Mouse (Mus musculus) hindbrain, embryonic 12.5 days (tissue): Measurements from ENCODE around the gene Vpreb2. TPM values are rescaled to one million over a fixed set of nuclear protein-coding genes. Genes with fewer than 3 reads are reported as not detected.

Source experiments
- ATAC-seq: fragments of 200-750 bp; cut with Nextera tagmentation; 2 replicates; pipeline ENCODE4 v1.8.0; 2017; ENCODE audit warnings: moderate TSS enrichment; ENCODE audit not compliant: low FRiP score
- H3K27ac ChIP-seq: fragments of 300-500 bp; sonication (generic); 2 replicates; pipeline ENCODE4 v1.5.1; 2016; ENCODE audit warnings: mild to moderate bottlenecking
- H3K27me3 ChIP-seq: fragments of 300-500 bp; sonication (generic); 2 replicates; pipeline ENCODE4 v1.6.1; 2016; ENCODE audit warnings: mild to moderate bottlenecking
- H3K36me3 ChIP-seq: fragments of 300-500 bp; sonication (generic); 2 replicates; pipeline ENCODE4 v1.6.1; 2016; ENCODE audit warnings: mild to moderate bottlenecking
- H3K4me1 ChIP-seq: fragments of 300-500 bp; sonication (generic); 2 replicates; pipeline ENCODE4 v1.6.1; 2016
- H3K4me2 ChIP-seq: fragments of 300-500 bp; sonication (generic); replicated peaks from 2 replicates; pipeline ENCODE4 v1.6.1; 2016; ENCODE audit warnings: mild to moderate bottlenecking
- H3K4me3 ChIP-seq: fragments of 300-500 bp; sonication (generic); 2 replicates; pipeline ENCODE4 v1.5.1; 2016; ENCODE audit warnings: mild to moderate bottlenecking
- H3K9ac ChIP-seq: fragments of 300-500 bp; sonication (generic); 2 replicates; pipeline ENCODE4 v1.6.1; 2016; ENCODE audit warnings: mild to moderate bottlenecking, moderate library complexity
- H3K9me3 ChIP-seq: fragments of 300-500 bp; sonication (generic); replicated peaks from 2 replicates; pipeline ENCODE4 v1.6.1; 2016; ENCODE audit warnings: mild to moderate bottlenecking
- WGBS: fragments of 180-500 bp; shearing (Covaris S2); methylation state at CpG from one replicate; pipeline ENCODE4 v1.1.7; 2016; 5-methylcytosine and 5-hydroxymethylcytosine counted together
- polyA plus RNA-seq: library from polyadenylated mRNA; unstranded; fragments of >200 nt; fragmentation: Nextera tagmentation; extraction: Ambion mirVana; gene quantifications from 2 replicates; pipeline ENCODE4 v1.2.1, GENCODE M21; 2016

The Vpreb2 gene
- polyA plus RNA-seq, result not detected in 2 replicates

- no peaks in the 10 kb centered on the region for H3K9me3 ChIP-seq
- H3K27me3 ChIP-seq, result peaks cover 2% of the 10 kb centered on the region; the same call in 1 of the 2 replicates
- H3K9ac ChIP-seq, result no peak within 1 kb of the TSS
- WGBS, result 38% methylated on average over 1 of the region's 1 CpGs
- ATAC-seq, result no peak
- H3K4me3 ChIP-seq, result no peak within 1 kb of the TSS
- H3K36me3 ChIP-seq, result no peaks in the 10 kb centered on the region
- H3K4me1 ChIP-seq, result no peaks in the 10 kb centered on the region
- no peak within 1 kb of the TSS for H3K27ac ChIP-seq
- H3K4me2 ChIP-seq, result no peak within 1 kb of the TSS
These were observed at the start of gene Vpreb2 for GRCm38 (mm10) chr16:17980128-17980527. Gene Vpreb2, plus strand, starts transcription at chr16:17980428.

GRCm38 (mm10) chr16:17931906-17932460 lies 48.2 kb upstream of the Vpreb2 start:
- peaks cover 8% of the 10 kb centered on the region for H3K4me1 ChIP-seq
- no peaks in the 10 kb centered on the region for H3K36me3 ChIP-seq
- no peaks in the 10 kb centered on the region for H3K9me3 ChIP-seq
- ATAC-seq, result no peak
- no peak overlapping the region for H3K4me2 ChIP-seq
- no peak overlapping the region for H3K4me3 ChIP-seq
- no peak overlapping the region for H3K9ac ChIP-seq
- WGBS, result 71% methylated on average over 5 of the region's 5 CpGs
- H3K27ac ChIP-seq, result no peak overlapping the region
- peaks cover 16% of the 10 kb centered on the region for H3K27me3 ChIP-seq

DNA sequence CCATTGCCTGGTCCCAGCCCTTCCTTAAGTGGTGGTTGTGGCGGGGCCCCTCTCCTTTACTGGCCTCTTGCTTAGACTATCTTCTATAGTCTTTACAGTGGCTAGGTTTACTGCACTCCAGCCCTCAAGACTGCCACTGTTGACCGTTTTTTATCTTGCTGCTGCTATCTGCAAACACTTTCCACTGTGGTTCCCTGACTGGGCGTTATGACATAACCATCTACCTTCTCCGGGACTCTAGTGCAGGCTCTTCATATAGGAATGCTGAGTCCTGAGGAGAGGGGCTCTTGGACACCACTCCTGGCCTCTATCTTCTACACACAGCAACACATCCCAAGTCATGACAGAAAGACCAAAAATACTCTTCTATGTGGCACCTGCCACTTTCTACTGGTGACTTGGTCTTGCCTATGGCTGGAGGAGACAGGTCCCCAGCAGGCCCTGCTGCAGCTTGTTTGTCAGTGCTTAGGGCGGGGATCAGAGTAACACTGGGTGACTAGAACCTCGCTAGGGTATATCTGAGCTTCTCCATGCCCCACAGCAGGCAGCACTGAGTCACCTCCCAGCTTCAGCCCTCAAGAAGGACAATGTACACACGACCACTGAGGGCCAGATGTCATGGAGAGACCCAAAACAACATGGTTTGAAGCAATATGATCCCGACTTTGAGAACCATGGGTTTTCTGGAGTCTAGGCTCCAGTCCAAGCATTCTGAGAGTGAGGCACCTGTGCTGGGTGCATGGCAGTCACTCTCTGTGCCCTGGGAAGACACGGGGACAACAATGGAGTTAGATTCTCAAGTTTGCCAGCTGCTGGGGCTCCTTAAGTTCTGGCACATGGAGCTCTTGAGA lies 46.4 kb upstream of the Vpreb2 start:
- no peaks in the 10 kb centered on the region for H3K36me3 ChIP-seq
- H3K27me3 ChIP-seq, result peaks cover 17% of the 10 kb centered on the region
- H3K27ac ChIP-seq, result no peak overlapping the region
- no peak overlapping the region for H3K9ac ChIP-seq
- WGBS, result 73% methylated on average over 9 of the region's 9 CpGs
- peaks cover 2% of the 10 kb centered on the region for H3K4me1 ChIP-seq
- no peak overlapping the region for H3K4me2 ChIP-seq
- H3K4me3 ChIP-seq, result no peak overlapping the region
- H3K9me3 ChIP-seq, result no peaks in the 10 kb centered on the region
- no peak for ATAC-seq

DNA sequence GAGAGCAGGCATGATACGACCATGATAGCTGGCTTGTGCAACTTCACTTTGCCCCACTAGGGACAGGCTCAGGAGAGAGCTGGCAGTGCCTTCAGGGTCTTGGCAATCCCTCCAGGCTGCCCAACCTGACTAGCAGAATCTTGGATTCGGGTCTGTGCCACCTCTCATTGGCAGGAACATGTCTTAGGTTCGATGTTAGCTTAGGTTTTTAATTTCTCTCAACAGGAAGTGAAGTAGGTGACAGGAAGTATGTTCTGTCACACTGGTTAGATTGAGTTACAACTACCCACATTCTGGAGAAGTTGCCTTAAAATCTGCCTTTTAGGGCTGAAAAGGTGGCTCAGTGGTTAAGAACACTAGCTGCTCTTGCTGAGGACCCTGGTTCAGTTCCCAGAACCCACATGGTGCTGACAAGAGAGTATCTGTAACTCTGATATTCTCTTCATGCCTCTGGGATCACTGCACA lies 45.8 kb upstream of the Vpreb2 start:
- 0 out of 2 replicates have a peak, but pooled peaks cover 2% of the 10 kb centered on the region for H3K4me1 ChIP-seq
- peaks cover 17% of the 10 kb centered on the region for H3K27me3 ChIP-seq
- H3K27ac ChIP-seq, result no peak overlapping the region
- no peak overlapping the region for H3K4me2 ChIP-seq
- H3K9ac ChIP-seq, result no peak overlapping the region
- H3K9me3 ChIP-seq, result no peaks in the 10 kb centered on the region
- ATAC-seq, result no peak
- H3K36me3 ChIP-seq, result no peaks in the 10 kb centered on the region
- H3K4me3 ChIP-seq, result no peak overlapping the region
- WGBS, result 81% methylated on average over 3 of the region's 3 CpGs

DNA sequence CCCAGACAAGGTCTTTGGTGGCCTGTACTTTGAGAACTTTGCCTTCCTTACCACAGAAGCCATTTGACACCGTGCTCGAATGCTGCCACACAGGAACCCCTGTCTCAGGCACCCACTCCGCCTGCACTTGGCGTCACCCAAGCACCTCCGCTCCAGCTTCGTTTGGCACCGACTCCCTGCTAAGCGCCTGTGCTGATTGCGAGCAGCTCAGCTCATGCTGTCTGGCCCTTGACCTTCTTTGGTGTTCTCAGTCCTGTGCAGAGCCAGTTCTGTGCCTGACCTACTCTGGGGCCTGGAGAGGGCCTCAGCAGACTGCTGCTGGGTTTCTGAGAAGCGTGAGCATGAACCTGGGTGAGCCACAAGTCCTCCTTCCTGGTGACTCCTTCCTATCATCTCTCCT lies 43.5 kb upstream of the Vpreb2 start:
- 86% methylated on average over 10 of the region's 10 CpGs for WGBS
- no peak overlapping the region for H3K4me3 ChIP-seq
- no peaks in the 10 kb centered on the region for H3K36me3 ChIP-seq
- no peaks in the 10 kb centered on the region for H3K9me3 ChIP-seq
- H3K4me2 ChIP-seq, result no peak overlapping the region
- H3K27ac ChIP-seq, result no peak overlapping the region
- 0 out of 2 replicates have a peak, but pooled peaks cover 2% of the 10 kb centered on the region for H3K4me1 ChIP-seq
- peaks cover 17% of the 10 kb centered on the region for H3K27me3 ChIP-seq
- H3K9ac ChIP-seq, result no peak overlapping the region
- no peak for ATAC-seq

DNA sequence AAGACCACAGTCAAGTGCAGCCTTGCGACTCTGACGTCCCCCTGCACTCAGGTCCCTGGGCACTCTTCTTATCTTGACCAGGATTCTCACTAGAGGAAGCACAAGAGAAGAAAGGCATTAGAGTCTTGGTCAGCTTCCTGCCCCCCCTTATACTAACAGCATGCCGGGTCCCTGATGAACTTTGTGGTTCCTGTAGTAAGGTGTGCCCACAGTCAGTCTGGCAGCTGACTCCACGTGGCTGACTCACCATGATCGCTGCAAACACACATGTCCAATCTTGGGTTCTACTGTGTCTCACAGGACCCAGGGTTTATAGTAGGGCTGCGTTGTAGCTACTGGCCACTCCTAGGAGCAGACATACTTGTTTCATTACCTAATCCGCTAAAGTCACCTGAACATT lies 42.0 kb upstream of the Vpreb2 start:
- ATAC-seq, result no peak
- H3K27me3 ChIP-seq, result peaks cover 17% of the 10 kb centered on the region
- H3K9ac ChIP-seq, result no peak overlapping the region
- no peak overlapping the region for H3K27ac ChIP-seq
- WGBS, result 89% methylated on average over 7 of the region's 7 CpGs
- no peaks in the 10 kb centered on the region for H3K9me3 ChIP-seq
- H3K4me2 ChIP-seq, result no peak overlapping the region
- 0 out of 2 replicates have a peak, but pooled peaks cover 2% of the 10 kb centered on the region for H3K4me1 ChIP-seq
- no peaks in the 10 kb centered on the region for H3K36me3 ChIP-seq
- no peak overlapping the region for H3K4me3 ChIP-seq

GRCm38 (mm10) chr16:17938821-17939220 lies 41.4 kb upstream of the Vpreb2 start:
- no peaks in the 10 kb centered on the region for H3K9me3 ChIP-seq
- no peak overlapping the region for H3K4me2 ChIP-seq
- no peaks in the 10 kb centered on the region for H3K36me3 ChIP-seq
- peaks cover 14% of the 10 kb centered on the region for H3K27me3 ChIP-seq
- no peak overlapping the region for H3K27ac ChIP-seq
- H3K4me1 ChIP-seq, result 0 out of 2 replicates have a peak, but pooled peaks cover 2% of the 10 kb centered on the region
- peak; percentile 50; the same call in 1 of the 2 replicates for ATAC-seq
- no peak overlapping the region for H3K9ac ChIP-seq
- H3K4me3 ChIP-seq, result no peak overlapping the region
- WGBS, result 13% methylated on average over 7 of the region's 7 CpGs

- 59% methylated on average over 9 of the region's 9 CpGs for WGBS
- H3K36me3 ChIP-seq, result no peaks in the 10 kb centered on the region
- H3K27me3 ChIP-seq, result peaks cover 14% of the 10 kb centered on the region
- H3K9ac ChIP-seq, result no peak overlapping the region
- H3K4me3 ChIP-seq, result no peak overlapping the region
- no peak overlapping the region for H3K4me2 ChIP-seq
- no peak overlapping the region for H3K27ac ChIP-seq
- H3K9me3 ChIP-seq, result no peaks in the 10 kb centered on the region
- 0 out of 2 replicates have a peak, but pooled peaks cover 2% of the 10 kb centered on the region for H3K4me1 ChIP-seq
- ATAC-seq, result no peak
These were observed 40.9 kb upstream of the Vpreb2 start for GRCm38 (mm10) chr16:17939255-17939751.

DNA sequence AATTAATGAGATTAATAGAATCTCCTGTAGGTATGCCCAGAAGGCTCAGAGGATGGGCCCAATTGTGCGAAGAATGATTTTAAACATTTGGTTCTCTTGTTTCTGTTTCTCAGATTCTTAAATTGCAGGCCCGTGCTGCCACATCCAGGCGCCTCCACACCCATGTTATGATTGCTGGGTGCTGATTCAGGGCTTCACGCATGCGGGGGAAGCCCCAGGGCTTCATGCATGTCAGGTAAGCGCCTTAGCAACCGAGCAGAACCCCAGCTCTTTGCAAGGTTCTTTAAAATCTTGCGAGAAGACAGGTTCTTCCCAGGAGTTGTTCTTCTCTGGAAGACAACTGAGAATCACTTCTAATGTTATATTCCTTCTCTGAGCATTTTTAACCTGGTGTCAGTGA lies 36.8 kb upstream of the Vpreb2 start:
- no peak overlapping the region for H3K4me3 ChIP-seq
- no peaks in the 10 kb centered on the region for H3K36me3 ChIP-seq
- no peaks in the 10 kb centered on the region for H3K27me3 ChIP-seq
- 71% methylated on average over 8 of the region's 8 CpGs for WGBS
- H3K4me1 ChIP-seq, result 0 out of 2 replicates have a peak, but pooled peaks cover 2% of the 10 kb centered on the region
- no peak for ATAC-seq
- H3K9me3 ChIP-seq, result no peaks in the 10 kb centered on the region
- H3K9ac ChIP-seq, result no peak overlapping the region
- H3K4me2 ChIP-seq, result no peak overlapping the region
- no peak overlapping the region for H3K27ac ChIP-seq

DNA sequence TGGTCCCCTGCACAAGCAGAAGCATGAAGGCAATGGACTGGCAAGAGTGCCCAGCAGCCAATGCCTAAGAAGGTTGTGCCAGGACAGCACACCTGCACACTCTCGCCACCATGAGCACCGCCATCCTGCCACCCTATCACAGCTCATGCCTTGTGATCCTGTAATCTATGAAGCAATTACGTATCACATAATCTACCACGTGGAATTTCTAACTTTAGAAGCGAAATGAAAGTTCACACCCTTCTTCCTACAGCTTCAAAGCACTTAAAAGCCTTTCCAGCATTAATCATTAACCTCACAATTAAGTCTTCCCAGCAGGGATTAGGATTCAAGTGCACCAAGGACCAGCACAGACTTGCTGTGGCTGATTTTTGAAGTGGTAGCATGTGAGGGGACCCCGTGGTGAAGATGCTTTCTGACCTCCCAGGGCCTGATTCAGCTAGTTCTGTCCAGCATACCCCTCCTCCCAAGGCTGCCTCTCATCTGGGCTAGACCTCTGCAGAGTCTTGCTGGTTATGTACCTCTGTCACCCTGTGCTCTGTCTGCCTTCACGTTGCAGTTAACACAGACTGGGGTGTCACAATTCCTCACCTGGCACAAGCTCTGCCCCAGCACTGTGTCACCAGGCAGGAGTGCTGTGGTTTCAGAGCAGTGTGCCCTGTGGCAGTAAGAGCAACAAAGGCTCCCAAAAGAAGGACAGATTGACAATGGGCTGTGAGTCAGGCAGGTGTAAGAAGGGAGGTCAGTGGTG lies 35.0 kb upstream of the Vpreb2 start:
- H3K4me2 ChIP-seq, result no peak overlapping the region
- H3K4me1 ChIP-seq, result peaks cover 12% of the 10 kb centered on the region
- H3K27ac ChIP-seq, result no peak overlapping the region
- WGBS, result 60% methylated on average over 7 of the region's 7 CpGs
- H3K9me3 ChIP-seq, result no peaks in the 10 kb centered on the region
- H3K4me3 ChIP-seq, result no peak overlapping the region
- H3K27me3 ChIP-seq, result no peaks in the 10 kb centered on the region
- H3K36me3 ChIP-seq, result no peaks in the 10 kb centered on the region
- no peak overlapping the region for H3K9ac ChIP-seq
- no peak for ATAC-seq

DNA sequence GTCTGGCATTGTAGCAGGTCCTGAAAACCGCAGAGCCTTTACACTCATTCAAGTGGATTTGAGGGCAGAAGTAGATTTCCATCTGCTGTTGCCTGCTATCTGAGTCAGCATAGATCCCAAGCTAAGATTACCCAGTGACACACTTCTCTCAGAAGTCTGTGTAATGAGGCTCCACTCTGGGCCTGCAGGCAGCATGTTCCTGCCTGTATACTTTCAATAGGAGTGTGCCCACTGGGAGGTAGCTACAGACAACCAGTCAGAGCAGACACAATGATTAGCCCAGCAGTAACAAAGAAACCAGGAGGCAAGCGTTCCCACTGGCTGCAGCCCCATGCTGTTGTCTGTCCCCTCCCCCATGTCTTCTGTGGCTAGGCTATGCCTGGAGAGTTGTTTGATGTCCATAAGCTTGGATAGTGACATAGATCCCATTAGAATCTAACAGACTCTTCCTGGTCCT lies 30.8 kb upstream of the Vpreb2 start:
- 16% methylated on average over 2 of the region's 2 CpGs for WGBS
- H3K9me3 ChIP-seq, result no peaks in the 10 kb centered on the region
- H3K9ac ChIP-seq, result no peak overlapping the region
- H3K4me2 ChIP-seq, result no peak overlapping the region
- ATAC-seq, result peak; percentile 91
- H3K27me3 ChIP-seq, result no peaks in the 10 kb centered on the region
- H3K36me3 ChIP-seq, result no peaks in the 10 kb centered on the region
- peaks cover 13% of the 10 kb centered on the region for H3K4me1 ChIP-seq
- no peak overlapping the region for H3K4me3 ChIP-seq
- H3K27ac ChIP-seq, result peak overlapping the region; percentile 68

DNA sequence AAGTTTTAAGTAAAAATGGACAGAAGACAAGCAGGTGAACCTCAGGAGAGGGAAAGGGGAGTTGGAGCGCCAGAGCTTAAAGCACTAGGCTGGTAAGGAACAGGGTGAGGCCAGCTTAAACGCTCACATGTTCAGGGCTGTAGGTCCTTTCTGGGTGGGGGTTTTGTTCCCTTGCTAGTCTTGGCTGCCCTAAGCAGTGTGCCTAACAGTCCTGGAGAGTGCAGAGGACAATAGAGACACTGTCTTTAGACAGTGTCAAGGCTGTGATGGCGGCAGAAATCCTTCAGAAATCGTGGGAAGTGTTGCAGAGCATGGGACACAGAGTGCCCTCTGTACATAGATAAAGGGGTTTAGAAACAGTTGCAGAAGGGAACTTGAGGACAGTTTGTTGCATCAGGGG lies 30.2 kb upstream of the Vpreb2 start:
- no peak overlapping the region for H3K4me3 ChIP-seq
- H3K27me3 ChIP-seq, result no peaks in the 10 kb centered on the region
- H3K4me2 ChIP-seq, result no peak overlapping the region
- no peaks in the 10 kb centered on the region for H3K36me3 ChIP-seq
- H3K9ac ChIP-seq, result no peak overlapping the region
- 50% methylated on average over 4 of the region's 4 CpGs for WGBS
- peak; percentile 61 for ATAC-seq
- H3K9me3 ChIP-seq, result no peaks in the 10 kb centered on the region
- peak overlapping the region; percentile 68 for H3K27ac ChIP-seq
- peaks cover 13% of the 10 kb centered on the region for H3K4me1 ChIP-seq
